Mouse (Mus musculus) mouse embryonic stem cell (cell line): ENCODE results near the gene Vmn1r166.
"Not testable (repeated sequence)": the region's sequence is repeated elsewhere in the genome, so short reads cannot be mapped to it uniquely, and the experiment has no call there.

Source experiments
- in situ Hi-C, 2 experiments: fragments of 300-500 bp; cut with MboI; formaldehyde crosslinking; loops; 1 replicate in 1 of 2; 3 replicates in 1 of 2; pipeline ENCODE4 v1.14.3; 2019 to 2020; ENCODE audit warnings: low sequenced_read_pairs in 2 of 2, low pct_unique_long_range_greater_than_20kb in 1 of 2, mixed read lengths in 1 of 2; ENCODE audit not compliant: unreplicated experiment in 1 of 2

The Vmn1r166 gene

GRCm38 (mm10) chr7:23251582-23251981 is at the start of gene Vmn1r166:
TSS of gene Vmn1r166 (minus strand) at chr7:23251682.
- in situ Hi-C loops = not testable (repeated sequence)

- in situ Hi-C loops = not testable (repeated sequence)
Measured at GRCm38 (mm10) chr7:23300892-23301291, 49.4 kb upstream of the Vmn1r166 start, which contains the start of gene Nlrp4e. TSS of gene Nlrp4e (plus strand) at chr7:23301192.

DNA sequence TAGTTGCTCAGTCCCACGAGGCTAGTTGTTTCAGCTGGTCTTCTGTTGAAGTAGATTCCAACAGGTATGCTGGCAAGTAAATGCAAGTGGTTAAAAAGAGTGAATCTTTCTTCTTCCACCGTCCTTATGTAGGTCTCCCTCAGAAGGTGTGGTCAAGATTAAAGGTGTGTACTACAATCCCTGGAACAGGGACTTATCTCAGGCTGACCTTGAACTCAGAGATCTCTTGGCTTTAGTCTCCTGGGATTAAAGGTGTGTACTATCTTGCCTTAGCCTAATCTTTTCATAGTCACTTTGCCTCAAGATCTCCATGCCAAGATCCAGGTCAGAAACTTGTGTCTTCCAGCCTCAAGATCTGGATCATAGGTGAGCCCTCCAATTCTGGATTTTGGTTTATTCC is 27.3 kb upstream of the Vmn1r166 start, which contains the start of gene Gm6902:
Gene Gm6902 (minus strand): TSS at position 101 of the 400 bp plus-strand sequence.
- in situ Hi-C loops = not testable (repeated sequence)

- in situ Hi-C loops = not testable (repeated sequence)
Measured at GRCm38 (mm10) chr7:23217032-23217431, 34.5 kb downstream of the Vmn1r166 start, which contains the start of gene Vmn1r165. TSS of gene Vmn1r165 (plus strand) at chr7:23217332.
